Mouse (Mus musculus): Measurements from ENCODE around the gene Ern1. TPM values are rescaled to one million over a fixed set of nuclear protein-coding genes. Genes with fewer than 3 reads are reported as not detected.
A peak's percentile ranks its signal among the peaks of the same experiment; 100 is the strongest.
"Not testable (repeated sequence)": the region's sequence is repeated elsewhere in the genome, so short reads cannot be mapped to it uniquely, and the experiment has no call there.

Ern1 gene
- polyA plus RNA-seq, 2 experiments from 2014 or later = 1.9 to 2.4 TPM

- no peak for ATAC-seq
Observed at GRCm38 (mm10) chr11:106502631-106503424, 15.2 kb upstream of the Ern1 start.

GRCm38 (mm10) chr11:106502159-106502505 is 14.5 kb upstream of the Ern1 start:
- ATAC-seq = no peak

- peak; percentile 40 for ATAC-seq
Observed at GRCm38 (mm10) chr11:106501308-106502158, 13.9 kb upstream of the Ern1 start.

- peak; percentile 99 for ATAC-seq
Observed at GRCm38 (mm10) chr11:106500393-106501307, 13.0 kb upstream of the Ern1 start.

GRCm38 (mm10) chr11:106498739-106499379 is 11.2 kb upstream of the Ern1 start:
- ATAC-seq = no peak

DNA sequence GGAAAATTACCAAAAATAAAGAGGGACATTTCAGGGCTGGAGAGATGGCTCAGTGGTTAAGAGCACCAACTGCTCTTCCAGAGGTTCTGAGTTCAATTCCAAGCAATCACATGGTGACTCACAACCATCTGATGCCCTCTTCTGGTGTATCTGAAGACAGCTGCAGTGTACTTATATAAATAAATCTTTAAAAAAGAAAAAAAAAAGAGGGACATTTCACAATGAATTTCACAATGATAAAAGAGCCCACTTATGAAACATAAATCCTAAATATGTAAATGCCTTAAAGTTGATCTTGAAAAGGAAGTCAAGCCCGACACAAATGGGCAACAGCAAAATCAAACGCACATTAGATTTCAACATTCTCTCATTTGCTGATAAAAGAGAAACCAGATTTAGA is 10.3 kb upstream of the Ern1 start:
- ATAC-seq = no peak

DNA sequence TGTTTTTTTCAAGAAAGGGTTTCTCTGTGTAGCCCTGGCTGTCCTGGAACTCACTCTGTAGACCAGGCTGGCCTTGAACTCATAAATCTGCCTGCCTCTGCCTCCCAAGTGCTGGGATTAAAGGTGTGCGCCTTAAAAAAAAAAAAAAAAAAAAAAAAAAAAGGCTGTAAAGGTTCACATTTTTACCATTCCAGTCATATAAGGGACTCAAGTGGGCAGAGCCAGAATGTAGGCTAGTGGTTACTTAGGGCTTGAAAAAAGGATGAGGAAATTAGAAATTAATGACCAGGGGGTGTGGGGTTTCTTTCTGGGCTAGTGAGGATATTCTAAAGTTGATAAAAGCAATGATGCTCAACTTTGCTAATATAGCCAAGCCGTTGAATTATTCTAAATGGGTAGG is 9.4 kb upstream of the Ern1 start:
- not testable (repeated sequence) for ATAC-seq

GRCm38 (mm10) chr11:106492984-106493669 is 5.5 kb upstream of the Ern1 start:
- no peak for ATAC-seq

DNA sequence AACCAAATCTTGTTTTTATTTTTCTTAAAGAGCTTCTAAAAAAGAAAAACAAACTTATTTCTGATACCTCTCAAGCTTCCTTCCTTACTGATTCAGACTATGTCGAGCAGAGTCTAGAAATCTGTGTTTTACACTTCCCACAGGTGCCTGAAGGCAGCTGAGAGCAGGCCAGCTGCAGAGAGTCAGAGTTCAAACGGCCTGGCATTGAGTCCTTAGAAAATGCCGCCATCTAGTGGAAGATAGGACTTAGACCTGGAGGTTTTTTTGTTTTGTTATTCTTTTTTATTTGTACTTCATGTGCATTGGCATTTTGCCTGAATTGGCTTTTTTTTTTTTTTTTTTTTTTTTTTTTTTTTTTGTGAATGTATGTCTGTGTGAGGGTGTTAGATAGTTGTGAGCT is 3.7 kb upstream of the Ern1 start:
- ATAC-seq = peak; percentile 36

- not testable (repeated sequence) for ATAC-seq
Observed at GRCm38 (mm10) chr11:106490600-106490999, 2.9 kb upstream of the Ern1 start.

GRCm38 (mm10) chr11:106490057-106490456 is 2.4 kb upstream of the Ern1 start:
- ATAC-seq = no peak

GRCm38 (mm10) chr11:106489036-106489693 is 1.5 kb upstream of the Ern1 start:
- no peak for ATAC-seq

DNA sequence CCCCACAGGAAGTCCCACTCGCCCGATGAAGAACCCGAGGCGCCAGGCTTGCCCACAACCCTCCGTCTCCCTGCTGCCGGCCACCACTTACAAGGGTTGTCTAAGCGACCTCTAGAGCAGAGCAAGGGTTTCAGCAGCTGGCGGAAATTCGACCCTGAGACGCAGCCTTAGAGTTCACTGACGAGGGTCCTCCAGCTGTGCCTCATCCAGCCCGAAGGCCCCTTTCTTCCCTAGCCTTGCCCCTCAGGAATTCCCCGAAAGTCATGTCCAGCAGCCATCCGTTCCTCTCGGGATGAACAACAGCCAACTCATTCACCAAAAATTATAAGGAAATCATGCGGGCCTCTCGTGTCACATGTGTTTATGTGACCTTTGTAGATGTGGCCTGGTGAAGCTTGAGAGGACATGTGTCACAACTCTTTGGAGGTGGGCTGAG is 492 bp upstream of the Ern1 start:
- no peak for ATAC-seq

DNA sequence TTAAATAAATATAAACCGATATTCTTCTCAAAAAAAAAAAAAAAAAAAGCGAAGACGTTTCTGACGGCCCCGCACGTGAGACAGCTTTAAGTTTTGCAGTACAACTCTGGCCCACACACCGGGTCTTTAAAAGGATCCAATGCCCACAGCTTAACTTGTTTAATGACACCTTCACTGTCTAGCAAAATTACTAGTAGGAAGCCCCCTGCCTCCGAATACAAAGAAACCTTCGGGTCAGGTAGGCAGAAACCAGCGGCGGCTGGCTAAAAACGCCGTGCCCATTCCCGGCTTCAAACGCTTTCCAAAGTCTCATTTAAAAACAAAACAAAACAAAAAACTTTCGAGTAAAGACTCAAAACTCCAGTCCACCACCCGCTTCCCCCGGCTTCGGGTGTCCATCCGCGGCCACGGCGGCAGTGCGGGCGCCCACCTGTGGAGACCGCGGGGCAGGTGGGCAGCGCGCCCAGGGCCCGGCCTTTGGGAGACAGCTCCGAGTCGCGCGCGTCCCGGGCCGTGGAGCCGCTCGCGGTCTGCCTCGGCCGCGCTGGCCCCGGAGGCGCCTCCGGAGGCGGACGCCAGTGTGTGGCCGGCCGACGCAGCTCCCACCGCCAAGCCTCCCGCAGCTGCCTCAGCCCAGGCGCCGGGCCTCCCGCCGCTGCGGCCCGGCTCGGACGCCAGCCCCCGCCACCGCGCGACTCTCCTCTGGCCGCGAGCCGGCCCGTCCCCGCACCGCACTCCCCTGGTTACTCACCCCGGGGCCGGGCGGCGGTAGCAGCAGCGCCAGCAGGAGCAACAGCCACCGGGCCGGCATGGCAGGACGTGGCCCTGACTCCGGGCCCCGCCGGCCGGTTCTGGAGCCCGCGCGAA is 553 bp downstream of the Ern1 start:
- ATAC-seq = no peak

DNA sequence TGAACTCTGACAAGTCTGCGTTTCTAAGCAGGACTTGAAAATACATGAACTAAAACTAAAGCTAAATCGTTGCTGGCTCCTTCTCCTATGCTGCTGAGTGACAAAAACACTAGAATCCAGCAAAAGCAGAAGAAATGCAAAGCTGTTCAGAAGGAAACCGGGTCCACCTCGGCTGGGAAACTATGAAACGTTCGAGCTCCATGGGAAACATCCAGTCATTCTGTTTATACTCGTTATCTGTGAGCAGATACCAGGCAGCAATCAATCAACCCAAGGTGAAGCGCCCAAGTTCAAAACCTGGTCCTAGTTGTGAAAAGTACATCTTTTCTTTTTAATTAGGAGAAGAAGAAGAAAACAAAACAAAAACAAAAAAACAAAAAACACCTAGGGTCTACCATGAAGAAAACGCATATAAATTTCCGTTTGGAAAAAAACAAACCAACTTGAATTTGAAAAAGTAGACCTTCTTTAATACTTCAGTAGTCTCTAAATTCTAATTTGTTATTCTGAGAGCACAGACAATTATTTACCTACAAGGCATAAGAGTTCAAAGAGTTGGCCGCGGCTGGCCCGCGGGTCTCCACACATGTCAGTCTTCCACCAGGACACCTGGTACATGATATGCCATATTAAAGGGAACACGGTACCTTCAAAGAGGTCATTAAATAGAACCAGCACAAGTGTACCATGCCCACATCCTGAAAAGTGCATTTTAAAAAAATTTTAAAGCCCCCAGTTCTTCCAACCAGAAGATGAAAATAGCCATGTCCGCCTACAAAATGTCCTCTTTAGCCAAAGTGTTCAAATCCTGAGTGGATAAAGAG is 1.4 kb downstream of the Ern1 start:
- no peak for ATAC-seq

- no peak for ATAC-seq
Observed at GRCm38 (mm10) chr11:106485611-106486010, 2.0 kb downstream of the Ern1 start.

GRCm38 (mm10) chr11:106484875-106485274 is 2.8 kb downstream of the Ern1 start:
- no peak for ATAC-seq

DNA sequence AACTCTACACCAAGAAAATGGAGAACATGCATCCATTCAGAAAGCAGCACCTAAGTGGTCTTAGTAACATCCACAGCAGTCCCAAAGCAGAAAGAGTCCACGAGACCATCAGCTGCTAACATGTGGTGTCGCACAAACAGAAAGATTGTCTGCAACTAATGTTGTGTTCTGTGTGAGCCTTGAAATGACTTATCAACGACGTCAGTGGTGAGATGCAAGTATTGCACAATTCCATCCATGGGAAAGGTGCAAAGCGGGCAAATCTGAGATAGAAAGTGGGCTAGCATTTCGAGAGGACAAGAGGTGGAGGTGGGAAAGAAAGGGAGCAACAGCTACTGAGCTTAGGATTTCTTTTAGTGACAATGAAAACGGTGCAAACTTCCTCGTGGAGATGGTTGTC is 4.8 kb downstream of the Ern1 start:
- no peak for ATAC-seq

- ATAC-seq = no peak
Observed at GRCm38 (mm10) chr11:106481651-106482050, 6.0 kb downstream of the Ern1 start.

All from activated CD4-positive, CD25-positive, alpha-beta regulatory T cell, adult 4 months (primary cell).